Mouse (Mus musculus): ENCODE results near the gene Homer2. TPM values are rescaled to one million over a fixed set of nuclear protein-coding genes. Genes with fewer than 3 reads are reported as not detected.

Homer2 gene
- total and polyA plus RNA-seq, 3 experiments = 0.08 TPM; not detected in 2

- in situ Hi-C loops (cut with MboI; ENCODE audit: low pct_ligation_motif_present, low pct_unique_long_range_greater_than_20kb, low sequenced_read_pairs) = no loop called here
- DNase-seq (ENCODE audit: extremely low read depth) = no peak
- H3K4me2 ChIP-seq (ENCODE audit: insufficient read depth, low read depth, poor library complexity, severe bottlenecking) = peak overlapping the region; percentile 74; the same call in 1 of the 2 replicates
- H3K27me3 ChIP-seq (replicated peaks) = no peaks in the 10 kb centered on the region
- no peak overlapping the region for H3K9ac ChIP-seq (ENCODE audit: insufficient read depth, low read depth)
- peaks cover 32 to 47% of the 10 kb centered on the region in 2 experiments for H3K36me3 ChIP-seq (replicated peaks in 1 of 2; ENCODE audit: control insufficient read depth in 1 of 2, insufficient read depth in 1 of 2, low read length in 1 of 2)
- dilution Hi-C loops (cut with MboI; ENCODE audit: extremely low pct_ligation_motif_present, extremely low pct_unique_long_range_greater_than_20kb, low sequenced_read_pairs) = no loop called here
- H3K4me3 ChIP-seq (replicated peaks in 1 of 3; ENCODE audit: low read depth in 2 of 3, low read length in 2 of 3, poor library complexity in 1 of 3) = no peak overlapping the region
- H3K4me1 ChIP-seq (ENCODE audit: control insufficient read depth in 1 of 2, insufficient read depth in 2 of 2) = peaks cover 0 to 24% of the 10 kb centered on the region in 2 experiments; a peak in 2 of 4 replicates
- TF ChIP-seq RAD21 (IDR thresholded peaks at IDR 0.05; ENCODE audit: low read depth, low read length) = no peak
- TF ChIP-seq CHD2 (IDR thresholded peaks at IDR 0.05; ENCODE audit: low read length) = no peak
- TF ChIP-seq GABPA (IDR thresholded peaks at IDR 0.05; ENCODE audit: insufficient replicate concordance, low read depth, low read length) = no peak
- TF ChIP-seq RCOR1 (conservative IDR thresholded peaks at IDR 0.05; ENCODE audit: low read depth, low read length) = no peak
- TF ChIP-seq USF1 (IDR thresholded peaks at IDR 0.05; ENCODE audit: low read depth, low read length) = no peak
- no peak for TF ChIP-seq POLR2A (IDR thresholded peaks at IDR 0.05; ENCODE audit: low read depth, low read length)
- TF ChIP-seq NRF1 (IDR thresholded peaks at IDR 0.05; ENCODE audit: low read depth, low read length) = no peak
- no peak for TF ChIP-seq SMC3 (IDR thresholded peaks at IDR 0.05; ENCODE audit: low read depth, low read length)
- no peak for TF ChIP-seq ELF1 (IDR thresholded peaks at IDR 0.05; ENCODE audit: low read depth, low read length)
- TF ChIP-seq PAX5 (IDR thresholded peaks at IDR 0.05; ENCODE audit: low read length) = no peak
- no peak for TF ChIP-seq MAFK (IDR thresholded peaks at IDR 0.05; ENCODE audit: insufficient replicate concordance, low read length)
- H3K79me2 ChIP-seq (replicated peaks; ENCODE audit: control insufficient read depth, extremely low read depth, insufficient read depth, poor library complexity, severe bottlenecking) = peaks cover 26% of the 10 kb centered on the region
- H3K9me3 ChIP-seq (replicated peaks; ENCODE audit: low read length) = no peaks in the 10 kb centered on the region
- 0 out of 2 replicates have a peak overlapping the region, but pooled peaks have one; percentile 37 for H3K27ac ChIP-seq (ENCODE audit: insufficient read depth, low read depth)
Measured at GRCm38 (mm10) chr7:81573821-81574220, 133.5 kb downstream of the Homer2 start.

- H3K79me2 ChIP-seq (replicated peaks; ENCODE audit: control insufficient read depth, extremely low read depth, insufficient read depth, poor library complexity, severe bottlenecking) = peaks cover 26% of the 10 kb centered on the region
- H3K27ac ChIP-seq (ENCODE audit: insufficient read depth, low read depth) = 0 out of 2 replicates have a peak overlapping the region, but pooled peaks have one; percentile 37
- dilution Hi-C loops (cut with MboI; ENCODE audit: extremely low pct_ligation_motif_present, extremely low pct_unique_long_range_greater_than_20kb, low sequenced_read_pairs) (no loop called here), in situ Hi-C loops (cut with MboI; ENCODE audit: low pct_ligation_motif_present, low pct_unique_long_range_greater_than_20kb, low sequenced_read_pairs) (no loop called here)
- no peaks in the 10 kb centered on the region for H3K9me3 ChIP-seq (replicated peaks; ENCODE audit: low read length)
- H3K9ac ChIP-seq (ENCODE audit: insufficient read depth, low read depth) = no peak overlapping the region
- no peak for TF ChIP-seq NELFE (IDR thresholded peaks at IDR 0.05; ENCODE audit: low read depth, low read length)
- no peak for TF ChIP-seq MAZ (IDR thresholded peaks at IDR 0.05; ENCODE audit: low read depth, low read length)
- TF ChIP-seq MEF2A (IDR thresholded peaks at IDR 0.05; ENCODE audit: borderline replicate concordance, low read depth, low read length) = no peak
- no peak for TF ChIP-seq MAX (IDR thresholded peaks at IDR 0.05; ENCODE audit: low read length)
- TF ChIP-seq MAFK (IDR thresholded peaks at IDR 0.05; ENCODE audit: insufficient replicate concordance, low read length) = no peak
- no peak for TF ChIP-seq ETS1 (conservative IDR thresholded peaks at IDR 0.05; ENCODE audit: low read depth, low read length)
- H3K4me2 ChIP-seq (ENCODE audit: insufficient read depth, low read depth, poor library complexity, severe bottlenecking) = peak overlapping the region; percentile 74; the same call in 1 of the 2 replicates
- peak overlapping the region in 1 of 3 experiments; percentile 91 for H3K4me3 ChIP-seq (replicated peaks in 1 of 3; ENCODE audit: low read depth in 2 of 3, low read length in 2 of 3, poor library complexity in 1 of 3)
- DNase-seq (ENCODE audit: extremely low read depth) = peak; percentile 21
- peaks cover 29 to 42% of the 10 kb centered on the region in 2 experiments for H3K36me3 ChIP-seq (replicated peaks in 1 of 2; ENCODE audit: control insufficient read depth in 1 of 2, insufficient read depth in 1 of 2, low read length in 1 of 2)
- H3K4me1 ChIP-seq (ENCODE audit: control insufficient read depth in 1 of 2, insufficient read depth in 2 of 2) = peaks cover 0 to 24% of the 10 kb centered on the region in 2 experiments; a peak in 2 of 4 replicates
- no peaks in the 10 kb centered on the region for H3K27me3 ChIP-seq (replicated peaks)
Measured at GRCm38 (mm10) chr7:81573397-81573796, 133.9 kb downstream of the Homer2 start.
